Mouse (Mus musculus) layer of hippocampus, adult 2 months (tissue): ENCODE data around the gene Myoz1. TPM values are rescaled to one million over a fixed set of nuclear protein-coding genes. Genes with fewer than 3 reads are reported as not detected.
"Not testable (repeated sequence)": the region's sequence is repeated elsewhere in the genome, so short reads cannot be mapped to it uniquely, and the experiment has no call there.

Experiments used
- DNase-seq, 2 experiments: peaks; one replicate each; pipeline ENCODE4 v3.0.0; 2022; ENCODE audit warnings: low spot score in 2 of 2
- H3K27ac ChIP-seq: fragments of 200-600 bp; 2 replicates; pipeline ENCODE4 v1.8.1; 2022
- H3K4me3 ChIP-seq: fragments of 200-600 bp; 2 replicates; pipeline ENCODE4 v1.8.1; 2022; ENCODE audit warnings: mild to moderate bottlenecking
- CTCF ChIP-seq: fragments of 200-600 bp; conservative IDR thresholded peaks from 2 replicates; pipeline ENCODE4 v1.8.1; 2022; ENCODE audit warnings: antibody characterized with exemption, mild to moderate bottlenecking, moderate library complexity
- total RNA-seq, 2 experiments: library from RNA; stranded (reverse); gene quantifications; 2 replicates each; pipeline ENCODE4 v1.2.3; 2021

Myoz1 gene
- total RNA-seq, 2 experiments from 2014 or later = not detected

DNA sequence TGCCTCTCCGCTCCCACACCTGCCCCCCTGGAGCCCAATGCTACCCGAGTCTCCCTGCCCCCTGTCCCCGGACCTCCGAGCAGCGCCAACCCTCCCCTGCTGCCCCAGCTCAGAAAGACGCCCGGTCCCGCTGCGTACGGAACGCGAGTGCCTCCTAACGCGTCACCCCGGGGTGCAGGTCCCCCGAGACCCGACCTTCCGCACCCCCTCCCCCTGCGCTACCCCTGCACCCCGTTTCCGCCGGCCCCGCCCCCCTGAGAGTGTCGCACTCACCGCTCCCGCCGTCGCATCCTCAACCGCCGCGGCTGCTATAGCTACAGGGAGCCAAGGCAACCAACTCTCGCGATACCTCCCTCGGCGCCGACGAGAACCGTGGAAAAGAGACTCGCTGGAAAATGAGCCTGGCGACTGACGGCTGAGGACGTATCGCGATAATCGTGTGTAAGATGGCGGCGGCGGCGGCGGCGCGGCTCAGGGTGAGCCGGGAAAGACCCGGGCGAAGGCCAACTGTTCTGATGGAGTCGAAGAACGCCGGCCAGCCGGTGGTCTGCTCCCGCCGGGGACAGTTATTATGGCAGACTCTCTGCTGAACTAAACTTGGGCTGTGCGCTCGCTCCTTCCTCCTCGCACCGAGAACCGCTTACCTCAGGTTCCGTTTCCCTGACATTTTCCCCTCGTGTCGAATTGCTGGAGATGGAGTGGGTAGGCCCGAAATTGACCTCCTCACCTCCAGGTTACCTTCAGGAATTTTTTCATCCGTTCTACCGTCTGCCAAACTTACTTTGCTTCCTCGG lies 15.5 kb downstream of the Myoz1 start, which contains the start of gene Usp54:
TSS of gene Usp54 (minus strand) at position 420 of the 794 bp plus-strand sequence.
- no peak for TF ChIP-seq CTCF
- Histone ChIP-seq H3K27ac (peak within 1 kb of the TSS; percentile 99), H3K4me3 (peak within 1 kb of the TSS; percentile 76)
- peak; percentile 97 to 99 for DNase-seq

DNA sequence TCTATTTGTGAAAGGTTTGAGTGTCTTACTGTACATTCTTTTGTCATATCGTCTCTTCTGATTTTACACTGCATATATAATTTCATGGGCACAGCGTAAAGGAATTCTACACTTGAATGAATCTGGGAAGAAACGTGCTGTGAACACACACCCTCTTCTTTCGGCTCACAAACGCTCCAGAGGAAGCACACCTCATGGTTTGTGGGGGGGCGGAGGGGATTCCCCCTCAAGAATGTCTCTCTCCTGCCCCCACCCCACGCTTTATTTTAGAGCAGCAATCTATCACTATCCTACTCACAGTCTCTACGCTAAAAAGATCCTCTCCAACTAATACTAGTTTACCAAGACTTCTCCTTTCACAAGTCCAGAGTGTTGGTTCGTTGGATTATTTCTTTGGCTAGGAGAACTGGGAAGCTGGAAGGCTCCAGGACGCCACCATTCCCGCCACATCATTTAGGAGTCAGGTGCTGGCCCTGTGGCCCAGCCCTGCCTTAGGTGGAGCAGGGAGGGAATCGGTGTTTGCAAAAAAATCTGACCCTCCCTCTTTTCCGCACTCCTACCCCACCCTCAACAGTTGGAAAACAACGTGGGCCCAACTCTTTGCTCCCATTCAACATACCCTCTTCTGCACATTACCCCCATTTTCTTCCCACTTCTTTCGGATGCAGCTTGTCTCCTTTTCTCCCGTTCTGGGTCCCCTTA lies 16.3 kb downstream of the Myoz1 start:
- Histone ChIP-seq H3K27ac (peak overlapping the region; percentile 99), H3K4me3 (peak overlapping the region; percentile 76)
- TF ChIP-seq CTCF = no peak
- DNase-seq = no peak

DNA sequence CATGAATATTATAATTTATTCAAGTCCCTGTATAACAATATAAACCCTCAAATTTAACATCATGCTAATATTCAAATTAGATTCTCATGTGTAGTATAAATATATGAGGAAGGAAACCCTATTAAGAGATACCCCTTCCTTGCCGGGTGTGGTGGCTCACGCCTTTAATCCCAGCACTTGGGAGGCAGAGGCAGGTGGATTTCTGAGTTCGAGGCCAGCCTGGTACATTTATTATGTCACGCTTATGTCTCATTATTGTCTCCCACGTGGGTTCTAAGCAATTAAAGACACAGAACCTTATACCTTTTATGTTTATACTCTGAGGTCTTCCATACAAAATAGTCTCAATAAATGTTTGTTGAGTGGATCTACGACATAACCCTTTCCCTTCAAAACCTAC lies 17.6 kb downstream of the Myoz1 start:
- H3K4me3 ChIP-seq = no peak overlapping the region
- H3K27ac ChIP-seq = no peak overlapping the region
- TF ChIP-seq CTCF = no peak
- no peak for DNase-seq

DNA sequence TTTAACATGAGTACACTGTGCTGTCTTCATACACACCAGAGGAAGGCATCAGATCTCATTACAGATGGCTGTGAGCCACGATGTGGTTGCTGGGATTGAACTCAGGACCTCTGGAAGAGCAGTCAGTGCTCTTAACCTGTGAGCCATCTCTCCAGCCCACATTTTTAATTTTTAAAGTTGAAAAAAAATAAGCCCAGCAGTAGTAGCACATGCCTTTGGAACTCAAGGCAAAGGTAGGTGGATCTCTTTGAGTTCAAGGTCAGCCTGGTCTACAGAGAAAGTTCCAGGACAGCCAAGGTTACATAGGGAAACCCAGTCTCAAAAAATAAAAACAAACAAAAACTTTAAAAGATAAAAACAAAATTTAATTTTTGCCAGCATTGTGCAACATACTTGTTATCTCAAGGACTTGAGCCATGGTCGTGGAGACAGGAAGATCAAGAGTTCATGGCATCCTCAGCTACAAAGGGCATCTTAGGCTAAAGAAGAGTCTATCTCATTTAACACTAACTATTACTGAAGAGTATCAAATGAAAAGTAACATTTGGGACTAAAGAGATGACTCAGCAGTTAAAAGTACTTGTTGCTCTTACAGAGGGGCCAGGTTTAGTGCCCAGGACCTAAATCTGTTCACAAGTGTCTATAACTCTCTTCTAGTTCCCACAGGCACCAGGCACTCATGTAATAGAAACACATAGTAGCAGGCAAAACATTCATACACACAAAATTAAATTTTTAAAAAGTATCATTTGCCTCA lies 18.3 kb downstream of the Myoz1 start:
- DNase-seq = no peak
- Histone ChIP-seq H3K27ac (no peak overlapping the region), H3K4me3 (no peak overlapping the region)
- TF ChIP-seq CTCF = no peak

DNA sequence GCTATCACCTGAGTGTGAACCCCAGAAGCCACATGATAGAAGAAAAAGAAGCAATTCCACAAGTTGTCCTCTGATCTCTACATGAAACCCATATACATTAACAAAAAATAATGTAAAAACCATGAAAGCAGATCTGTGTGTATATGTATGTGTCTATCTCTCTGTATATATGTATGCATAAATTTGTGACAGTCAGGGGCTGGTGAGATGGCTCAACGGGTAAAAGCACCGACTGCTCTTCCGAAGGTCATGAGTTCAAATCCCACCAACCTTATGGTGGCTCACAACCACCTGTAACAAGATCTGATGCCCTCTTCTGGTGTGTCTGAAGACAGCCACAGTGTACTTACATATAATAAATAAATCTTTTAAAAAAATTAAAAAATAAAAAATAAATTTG lies 19.4 kb downstream of the Myoz1 start:
- H3K4me3 ChIP-seq, DNase-seq, H3K27ac ChIP-seq: not testable (repeated sequence)
- TF ChIP-seq CTCF = peak; percentile 37

DNA sequence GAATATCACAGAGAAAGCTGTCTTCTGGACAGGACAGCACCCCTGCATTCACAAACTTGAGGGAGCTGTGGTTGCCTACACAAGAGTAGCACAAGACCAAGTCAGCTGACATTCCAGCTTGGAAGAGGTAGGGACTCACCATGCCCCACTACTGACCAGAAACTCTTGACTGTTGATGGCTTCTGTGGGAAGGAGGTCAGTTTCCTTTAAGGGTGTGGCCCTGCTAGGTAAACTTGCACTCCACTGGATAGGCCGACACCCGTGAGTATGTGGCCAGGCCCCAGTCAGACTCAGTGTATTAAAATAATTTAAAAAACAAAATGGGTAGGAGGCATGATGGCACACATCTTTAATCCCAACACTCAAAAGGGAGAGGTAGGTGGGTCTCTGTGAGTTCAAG lies 20.8 kb downstream of the Myoz1 start:
- no peak overlapping the region for H3K27ac ChIP-seq
- no peak overlapping the region for H3K4me3 ChIP-seq
- no peak for DNase-seq
- no peak for TF ChIP-seq CTCF

DNA sequence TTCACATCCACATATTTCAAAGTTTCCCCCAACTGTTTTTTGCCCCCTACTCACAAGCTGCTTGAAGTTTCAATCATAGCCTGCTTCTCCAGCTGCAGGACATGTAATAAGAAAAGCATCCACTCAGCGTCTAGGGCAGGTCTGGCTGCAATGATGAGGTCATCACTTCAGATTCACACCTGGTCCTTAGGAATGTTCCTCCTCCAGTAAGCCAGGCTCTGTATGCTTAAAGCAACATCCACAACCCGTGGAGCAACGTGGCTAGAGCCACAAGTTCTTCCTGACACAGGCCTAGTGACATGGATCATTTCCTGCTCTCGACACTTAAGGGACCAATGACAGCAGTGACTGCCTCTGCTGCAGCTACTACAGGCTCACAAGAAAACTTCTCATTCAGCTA lies 25.1 kb downstream of the Myoz1 start:
- no peak overlapping the region for H3K4me3 ChIP-seq
- no peak overlapping the region for H3K27ac ChIP-seq
- DNase-seq = no peak
- TF ChIP-seq CTCF = no peak

DNA sequence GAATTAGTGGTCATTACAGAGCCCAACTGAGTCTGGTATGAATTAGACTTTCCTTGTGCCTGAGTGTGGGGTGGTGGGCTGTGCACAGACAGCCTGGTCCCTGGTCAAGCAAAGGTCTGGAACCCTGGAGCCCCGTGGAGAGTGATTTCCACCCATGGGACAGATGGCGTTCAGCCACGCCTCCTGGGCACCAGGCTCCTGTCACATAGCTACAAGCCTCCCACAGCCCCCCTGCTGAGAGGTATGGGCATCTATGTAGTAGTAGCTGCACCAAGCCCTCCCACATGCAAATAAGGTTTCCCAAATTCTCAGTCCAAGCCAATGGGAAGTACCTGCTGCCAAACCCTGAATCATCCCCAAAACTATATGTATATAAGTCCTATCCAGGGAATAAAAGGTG lies 29.4 kb downstream of the Myoz1 start:
- no peak for DNase-seq
- Histone ChIP-seq H3K4me3 (no peak overlapping the region), H3K27ac (no peak overlapping the region)
- no peak for TF ChIP-seq CTCF

DNA sequence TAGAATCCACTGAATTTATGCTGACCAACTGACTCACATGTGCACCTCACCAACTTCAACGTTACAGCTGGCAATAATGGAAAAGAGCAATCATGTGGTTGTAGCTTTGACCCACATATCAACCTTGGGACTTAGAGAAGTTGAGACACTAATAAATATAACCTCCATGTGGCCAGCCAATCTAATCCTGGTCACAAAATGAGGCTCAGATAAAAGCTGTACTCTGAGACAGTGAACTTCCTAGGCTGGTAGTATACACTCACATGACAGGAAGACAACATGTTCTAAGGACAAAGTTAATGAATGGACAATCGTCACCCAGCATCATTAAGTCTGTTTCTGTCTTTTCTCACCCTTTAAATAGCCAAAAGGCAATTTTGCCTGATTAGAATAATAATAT lies 29.9 kb downstream of the Myoz1 start:
- Histone ChIP-seq H3K4me3 (no peak overlapping the region), H3K27ac (no peak overlapping the region)
- no peak for DNase-seq
- TF ChIP-seq CTCF = no peak

DNA sequence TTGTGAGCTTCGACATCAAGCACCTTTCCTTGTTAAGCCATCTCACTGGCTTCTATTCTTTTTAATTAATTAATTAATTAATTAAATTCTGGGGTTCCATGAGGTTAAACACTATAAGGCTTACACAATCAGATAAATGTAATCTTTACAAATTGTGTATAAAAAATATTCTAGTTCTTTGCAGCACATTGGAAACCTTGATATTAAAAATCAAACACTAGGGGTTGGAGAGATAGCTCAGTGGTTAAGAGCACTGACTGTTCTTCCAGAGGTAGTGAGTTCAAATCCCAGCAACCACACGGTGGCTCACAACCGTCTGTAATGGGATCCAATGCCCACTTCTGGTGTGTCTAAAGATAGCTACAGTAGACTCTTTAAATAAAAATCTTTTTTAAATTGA lies 33.4 kb downstream of the Myoz1 start:
- Histone ChIP-seq H3K4me3 (no peak overlapping the region), H3K27ac (peak overlapping the region; percentile 66; the same call in 1 of the 2 replicates)
- no peak for DNase-seq
- no peak for TF ChIP-seq CTCF

DNA sequence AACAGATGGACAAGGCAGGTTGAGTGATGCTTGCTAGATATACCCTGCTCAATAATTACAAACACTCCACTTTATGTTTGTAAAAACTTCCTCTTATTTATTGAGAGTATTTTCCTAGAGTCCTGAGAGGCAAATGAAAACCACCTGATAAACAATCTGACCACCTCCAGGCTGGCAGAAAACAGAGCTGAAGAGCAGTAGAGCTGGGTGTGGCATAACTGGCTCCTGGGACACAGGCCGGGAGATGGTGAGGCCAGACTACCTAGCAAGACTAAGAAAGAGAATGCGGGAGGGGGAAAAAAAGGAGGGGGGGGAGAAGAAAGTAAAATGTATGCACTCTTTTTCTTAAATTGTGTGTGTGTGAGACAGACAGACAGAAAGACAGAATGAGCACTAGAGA lies 33.9 kb downstream of the Myoz1 start:
- H3K4me3 ChIP-seq = no peak overlapping the region
- H3K27ac ChIP-seq = peak overlapping the region; percentile 66
- no peak for TF ChIP-seq CTCF
- no peak for DNase-seq

DNA sequence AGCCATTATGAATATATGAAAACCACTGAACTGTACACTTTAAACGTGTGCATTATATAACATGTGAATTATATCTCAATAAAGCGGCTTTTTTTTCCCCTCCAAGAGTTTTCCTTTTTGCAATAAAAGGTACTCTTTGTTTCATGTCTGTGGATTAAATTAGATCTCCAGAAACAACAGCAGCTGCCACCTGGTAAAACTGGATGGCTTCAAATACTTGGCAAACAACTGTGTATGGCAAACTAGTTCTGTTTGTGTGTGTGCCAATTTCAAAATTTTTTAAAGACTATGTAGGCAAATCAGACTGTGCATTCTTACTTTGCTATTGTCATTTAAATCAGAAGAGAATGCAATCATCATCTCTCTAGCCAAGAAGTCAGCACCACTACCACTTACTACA lies 34.4 kb downstream of the Myoz1 start:
- peak in 1 of 2 experiments; percentile 51 for DNase-seq

DNA sequence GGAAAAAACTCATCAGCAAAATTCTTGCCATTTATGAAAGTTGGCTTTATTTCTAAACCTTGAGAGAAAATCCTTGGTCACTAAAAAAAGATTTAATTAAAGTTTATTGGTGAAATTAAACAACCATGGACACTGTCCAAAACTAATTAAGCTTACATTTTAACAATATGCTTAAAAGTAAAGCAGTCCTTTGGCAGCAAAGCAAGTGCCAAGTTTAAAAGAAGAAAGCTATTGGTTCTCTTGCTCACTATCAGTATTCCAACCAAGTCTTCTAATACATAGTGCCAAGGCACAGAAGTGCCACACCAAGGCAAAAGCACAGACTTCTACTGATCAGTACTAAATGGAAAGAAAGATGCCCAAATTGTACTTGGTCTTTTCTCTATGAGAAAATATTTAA lies 37.2 kb downstream of the Myoz1 start:
- no peak overlapping the region for H3K4me3 ChIP-seq
- no peak for TF ChIP-seq CTCF
- H3K27ac ChIP-seq = peak overlapping the region; percentile 95
- DNase-seq = peak in 1 of 2 experiments; percentile 23

More for the DNA sequence above, 34.4 kb downstream of the Myoz1 start:
- TF ChIP-seq CTCF = no peak
- Histone ChIP-seq H3K27ac (peak overlapping the region; percentile 66), H3K4me3 (no peak overlapping the region)
